Mouse (Mus musculus): Measurements from ENCODE around the gene Gm28036. TPM values are rescaled to one million over a fixed set of nuclear protein-coding genes. Genes with fewer than 3 reads are reported as not detected.

Gm28036 gene
- polyA plus RNA-seq, 1 experiment from 2014 or later = 17.2 TPM

DNA sequence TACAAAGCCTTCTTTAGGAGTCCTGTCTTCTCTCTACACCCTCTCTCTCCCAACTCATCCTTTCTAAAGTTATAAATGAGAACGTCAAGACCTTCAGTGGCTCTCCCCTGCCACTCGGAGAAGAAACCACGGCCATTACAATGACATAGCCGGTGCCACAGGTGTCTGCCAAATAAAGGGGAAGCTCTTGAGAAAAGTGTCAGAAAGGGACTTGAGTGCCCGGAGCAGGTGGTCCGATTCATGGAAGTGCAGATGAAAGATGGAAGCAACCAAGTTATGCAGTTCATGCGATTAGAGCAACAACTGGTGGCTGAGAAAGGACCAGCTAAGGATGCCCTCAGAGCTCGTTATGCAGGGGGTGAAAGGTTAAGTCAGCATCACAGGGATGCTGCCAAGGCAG lies 84.0 kb downstream of the Gm28036 start:
- Histone ChIP-seq H3K4me3 (replicated peaks) (no peak overlapping the region), H3K9me3 (replicated peaks) (no peaks in the 10 kb centered on the region), H3K27ac (replicated peaks) (no peak overlapping the region), H3K36me3 (no peaks in the 10 kb centered on the region), H3K4me1 (no peaks in the 10 kb centered on the region), H3K4me2 (replicated peaks) (no peak overlapping the region), H3K27me3 (0 out of 2 replicates have a peak, but pooled peaks cover 4% of the 10 kb centered on the region), H3K9ac (no peak overlapping the region)
- 78% methylated on average over 8 of the region's 8 CpGs for WGBS
- no peak for ATAC-seq (ENCODE audit: insufficient number of reproducible peaks, low FRiP score, low TSS enrichment, low read depth)

DNA sequence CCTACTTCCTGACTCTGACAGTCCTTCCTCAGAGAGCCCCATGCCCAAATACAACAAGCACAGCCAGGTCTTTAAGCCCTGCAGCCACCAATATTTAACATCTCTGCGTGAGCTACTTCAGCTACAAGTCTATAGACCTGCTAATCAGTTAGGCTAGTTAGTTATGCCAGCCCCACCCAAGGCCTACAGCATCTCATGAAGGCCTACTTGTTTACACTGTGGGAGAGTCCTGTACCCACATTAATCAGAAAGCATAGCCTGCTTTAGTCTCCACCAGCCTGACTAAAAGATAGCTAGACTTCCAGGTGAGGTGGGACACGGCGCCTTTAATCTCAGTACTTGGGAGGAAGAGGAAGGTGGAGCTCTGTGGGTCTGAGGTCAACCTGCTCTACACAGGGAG lies 87.5 kb downstream of the Gm28036 start:
- ATAC-seq (ENCODE audit: insufficient number of reproducible peaks, low FRiP score, low TSS enrichment, low read depth) = no peak
- Histone ChIP-seq H3K27me3 (no peaks in the 10 kb centered on the region), H3K4me1 (no peaks in the 10 kb centered on the region), H3K9me3 (replicated peaks) (no peaks in the 10 kb centered on the region), H3K36me3 (no peaks in the 10 kb centered on the region), H3K4me2 (replicated peaks) (no peak overlapping the region), H3K4me3 (replicated peaks) (no peak overlapping the region), H3K9ac (no peak overlapping the region), H3K27ac (replicated peaks) (no peak overlapping the region)
- 79% methylated on average over 3 of the region's 3 CpGs for WGBS

DNA sequence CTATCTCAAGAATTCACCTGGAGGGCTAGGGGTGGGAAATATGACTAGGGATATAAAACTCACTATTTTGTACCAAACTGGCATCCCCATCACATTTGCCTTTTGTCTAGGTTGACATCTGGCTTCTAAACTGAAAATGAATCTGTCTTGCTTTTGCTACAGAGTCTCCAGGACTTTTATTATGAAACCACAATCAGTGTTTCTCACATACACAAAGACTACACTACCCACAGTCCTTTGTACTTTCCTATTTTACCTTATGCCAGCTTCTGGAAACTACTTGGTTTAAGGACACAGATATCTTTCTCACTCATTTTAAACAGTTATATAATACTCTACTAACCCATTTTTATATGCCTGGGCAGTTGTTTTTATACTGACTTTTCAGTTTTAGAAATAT lies 101.4 kb downstream of the Gm28036 start:
- no peak overlapping the region for H3K4me2 ChIP-seq (replicated peaks)
- no peak for ATAC-seq (ENCODE audit: insufficient number of reproducible peaks, low FRiP score, low TSS enrichment, low read depth)
- no peaks in the 10 kb centered on the region for H3K36me3 ChIP-seq
- no peak overlapping the region for H3K4me3 ChIP-seq (replicated peaks)
- H3K9ac ChIP-seq = no peak overlapping the region
- no peaks in the 10 kb centered on the region for H3K4me1 ChIP-seq
- no peaks in the 10 kb centered on the region for H3K9me3 ChIP-seq (replicated peaks)
- H3K27ac ChIP-seq (replicated peaks) = no peak overlapping the region
- H3K27me3 ChIP-seq = no peaks in the 10 kb centered on the region

Other genes starting within 250 kb of the Gm28036 start
- 52.1 and 65.6 TPM in 2 replicates for gene Uqcc1, start 196.8 kb downstream of the Gm28036 start, polyA plus RNA-seq (2015; fragmentation: Nextera tagmentation; extraction: Ambion mirVana)
- gene Gm15557, start 186.4 kb downstream of the Gm28036 start, polyA plus RNA-seq (2015; fragmentation: Nextera tagmentation; extraction: Ambion mirVana) = 0.27 TPM in 1 of 2 replicates, not detected in the other
- gene Gdf5, start 181.7 kb downstream of the Gm28036 start, polyA plus RNA-seq (2015; fragmentation: Nextera tagmentation; extraction: Ambion mirVana) = 1.7 and 2.2 TPM in 2 replicates
- 22.5 and 23.3 TPM in 2 replicates for gene Cep250, start 170.6 kb downstream of the Gm28036 start, polyA plus RNA-seq (2015; fragmentation: Nextera tagmentation; extraction: Ambion mirVana)
- gene 6430550D23Rik, start 119.1 kb downstream of the Gm28036 start, polyA plus RNA-seq (2015; fragmentation: Nextera tagmentation; extraction: Ambion mirVana) = 1.8 and 2.2 TPM in 2 replicates
- 250 and 256 TPM in 2 replicates for gene Ergic3, start 119.0 kb downstream of the Gm28036 start, polyA plus RNA-seq (2015; fragmentation: Nextera tagmentation; extraction: Ambion mirVana)
- gene Fer1l4, start 74.1 kb downstream of the Gm28036 start, polyA plus RNA-seq (2015; fragmentation: Nextera tagmentation; extraction: Ambion mirVana) = 0.05 TPM in 1 of 2 replicates, not detected in the other
- gene Spag4, start 61.9 kb downstream of the Gm28036 start, polyA plus RNA-seq (2015; fragmentation: Nextera tagmentation; extraction: Ambion mirVana) = 2.5 TPM in 2 replicates
- gene Cpne1, start 15.1 kb downstream of the Gm28036 start, polyA plus RNA-seq (2015; fragmentation: Nextera tagmentation; extraction: Ambion mirVana) = 53.5 and 56.3 TPM in 2 replicates
- 23.9 and 24.1 TPM in 2 replicates for gene Rbm12, start 15.1 kb downstream of the Gm28036 start, polyA plus RNA-seq (2015; fragmentation: Nextera tagmentation; extraction: Ambion mirVana)
- 389 and 403 TPM in 2 replicates for gene Romo1, start 16.9 kb upstream of the Gm28036 start, polyA plus RNA-seq (2015; fragmentation: Nextera tagmentation; extraction: Ambion mirVana)
- 42.0 and 44.1 TPM in 2 replicates for gene Nfs1, start 17.1 kb upstream of the Gm28036 start, polyA plus RNA-seq (2015; fragmentation: Nextera tagmentation; extraction: Ambion mirVana)
- 643 and 665 TPM in 2 replicates for gene Rbm39, start 53.1 kb upstream of the Gm28036 start, polyA plus RNA-seq (2015; fragmentation: Nextera tagmentation; extraction: Ambion mirVana)
- gene Phf20, start 69.4 kb upstream of the Gm28036 start, polyA plus RNA-seq (2015; fragmentation: Nextera tagmentation; extraction: Ambion mirVana) = 72.1 and 85.8 TPM in 2 replicates
- gene Cnbd2, start 185.2 kb upstream of the Gm28036 start, polyA plus RNA-seq (2015; fragmentation: Nextera tagmentation; extraction: Ambion mirVana) = 4.2 and 5.2 TPM in 2 replicates
- gene Scand1, start 185.6 kb upstream of the Gm28036 start, polyA plus RNA-seq (2015; fragmentation: Nextera tagmentation; extraction: Ambion mirVana) = 80.1 and 84.4 TPM in 2 replicates

Measured in embryonic facial prominence, embryonic 15.5 days (tissue).